Mouse (Mus musculus): ENCODE results near the gene Tmbim4. TPM values are rescaled to one million over a fixed set of nuclear protein-coding genes. Genes with fewer than 3 reads are reported as not detected.

Gene Tmbim4
- total and polyA plus RNA-seq, 2 experiments from 2014 or later, result 92.7 to 143 TPM

DNA sequence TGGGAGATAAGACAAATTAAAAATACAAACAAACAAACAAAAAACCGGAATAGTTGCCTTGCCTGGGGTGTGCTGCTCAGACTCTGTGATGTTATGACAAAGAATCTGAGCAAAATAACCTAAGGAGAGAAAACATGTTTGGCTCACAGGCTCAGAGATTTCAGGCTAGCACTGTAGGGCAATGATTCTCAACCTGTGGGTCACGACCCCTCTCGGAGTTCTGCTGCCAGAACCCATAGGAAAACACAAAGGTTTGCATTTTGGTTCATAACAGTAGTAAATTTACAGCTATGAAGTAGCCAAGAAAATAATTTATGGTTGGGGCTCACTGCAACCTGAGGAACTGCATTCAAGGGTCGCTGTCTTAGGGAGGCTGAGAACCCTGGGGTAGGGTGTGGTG lies 9.1 kb upstream of the Tmbim4 start:
- WGBS, result 87% methylated on average over 4 of the region's 4 CpGs
- H3K27ac ChIP-seq, result no peak overlapping the region
- no peak for ATAC-seq

DNA sequence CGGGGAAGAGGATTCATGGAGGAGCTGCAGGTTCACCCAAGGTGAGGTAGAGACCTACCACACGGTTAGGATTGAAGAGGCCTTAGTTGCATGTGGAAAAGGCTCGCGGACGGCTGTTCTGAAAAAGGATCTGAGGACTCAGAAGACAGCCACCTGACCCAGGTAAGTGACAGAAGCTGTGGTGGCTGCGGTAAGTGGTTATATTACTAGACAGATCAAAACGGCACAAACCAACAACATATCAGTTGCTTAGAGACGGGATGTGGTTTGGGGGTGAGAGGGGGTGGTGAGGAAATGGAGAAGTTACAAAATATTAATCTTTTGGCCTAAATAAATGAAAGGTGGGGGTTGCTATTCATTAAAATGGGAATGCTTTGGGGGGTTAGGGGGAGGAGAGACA lies 8.1 kb upstream of the Tmbim4 start:
- ATAC-seq (no peak), DNase-seq (ENCODE audit: low spot score) (no peak)
- Histone ChIP-seq H3K27ac (no peak overlapping the region), H3K4me3 (ENCODE audit: low read length) (no peak overlapping the region), H3K9me3 (ENCODE audit: low read length) (no peaks in the 10 kb centered on the region), H3K36me3 (ENCODE audit: insufficient read depth, low read length) (no peaks in the 10 kb centered on the region), H3K4me2 (ENCODE audit: low read depth, low read length) (no peak overlapping the region), H3K4me1 (ENCODE audit: insufficient read depth, low read length) (no peaks in the 10 kb centered on the region), H3K27me3 (ENCODE audit: insufficient read depth, low read length) (no peaks in the 10 kb centered on the region), H3K9ac (replicated peaks; ENCODE audit: low read length) (no peak overlapping the region)
- WGBS, result 93% methylated on average over 8 of the region's 8 CpGs
- no peak for TF ChIP-seq CTCF (IDR thresholded peaks at IDR 0.05; ENCODE audit: low read depth)

More for the DNA sequence above, 9.1 kb upstream of the Tmbim4 start:
- Histone ChIP-seq H3K4me1 (ENCODE audit: insufficient read depth, low read length) (no peaks in the 10 kb centered on the region), H3K9ac (replicated peaks; ENCODE audit: low read length) (no peak overlapping the region), H3K4me3 (ENCODE audit: low read length) (no peak overlapping the region), H3K27me3 (ENCODE audit: insufficient read depth, low read length) (no peaks in the 10 kb centered on the region), H3K36me3 (ENCODE audit: insufficient read depth, low read length) (no peaks in the 10 kb centered on the region), H3K4me2 (ENCODE audit: low read depth, low read length) (no peak overlapping the region), H3K9me3 (ENCODE audit: low read length) (no peaks in the 10 kb centered on the region)
- TF ChIP-seq CTCF (IDR thresholded peaks at IDR 0.05; ENCODE audit: low read depth), result no peak
- DNase-seq (ENCODE audit: low spot score), result no peak

DNA sequence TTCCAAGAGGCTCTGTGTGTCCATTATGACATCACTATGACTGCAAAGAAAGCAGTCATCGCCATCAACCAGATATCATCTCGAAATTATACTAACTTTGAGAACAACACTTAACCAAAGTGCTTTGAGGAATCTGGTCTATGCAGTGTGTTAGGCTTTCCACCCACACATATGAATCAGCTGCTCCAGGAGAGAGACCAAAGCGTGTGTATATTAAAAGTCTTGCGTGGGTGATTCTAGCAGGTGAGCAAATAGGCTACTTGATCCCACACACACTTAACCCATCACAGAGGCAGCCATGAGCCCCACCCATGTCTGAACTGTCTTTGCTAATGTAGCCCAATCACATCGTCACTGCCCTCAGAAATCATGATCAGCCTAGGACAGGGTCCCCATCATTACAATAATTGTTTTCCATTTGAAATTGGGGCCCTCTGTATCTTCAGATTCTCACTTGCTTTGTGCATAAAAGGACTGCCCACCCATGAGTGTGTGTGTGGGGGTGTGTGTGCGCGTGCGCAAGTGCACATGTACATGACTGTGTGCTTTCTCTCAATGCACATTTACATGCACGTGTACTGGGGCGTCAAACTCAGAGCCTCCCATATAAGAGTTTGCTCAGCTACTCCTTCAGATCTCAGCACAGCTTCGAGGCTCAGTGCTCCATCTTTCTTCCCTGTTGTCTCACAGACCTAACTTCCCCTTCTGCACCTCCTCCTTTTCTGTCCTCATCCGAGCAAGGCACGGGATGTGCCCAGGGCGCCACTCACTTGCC lies 4.1 kb upstream of the Tmbim4 start:
- no peak overlapping the region for H3K4me3 ChIP-seq (ENCODE audit: low read length)
- ATAC-seq, result no peak
- H3K4me1 ChIP-seq (ENCODE audit: insufficient read depth, low read length), result no peaks in the 10 kb centered on the region
- no peak for TF ChIP-seq CTCF (IDR thresholded peaks at IDR 0.05; ENCODE audit: low read depth)
- WGBS, result 83% methylated on average over 14 of the region's 14 CpGs
- H3K9ac ChIP-seq (replicated peaks; ENCODE audit: low read length), result no peak overlapping the region
- H3K4me2 ChIP-seq (ENCODE audit: low read depth, low read length), result no peak overlapping the region
- DNase-seq (ENCODE audit: low spot score), result no peak
- no peaks in the 10 kb centered on the region for H3K27me3 ChIP-seq (ENCODE audit: insufficient read depth, low read length)
- H3K36me3 ChIP-seq (ENCODE audit: insufficient read depth, low read length), result no peaks in the 10 kb centered on the region
- H3K27ac ChIP-seq, result no peak overlapping the region
- H3K9me3 ChIP-seq (ENCODE audit: low read length), result no peaks in the 10 kb centered on the region

DNA sequence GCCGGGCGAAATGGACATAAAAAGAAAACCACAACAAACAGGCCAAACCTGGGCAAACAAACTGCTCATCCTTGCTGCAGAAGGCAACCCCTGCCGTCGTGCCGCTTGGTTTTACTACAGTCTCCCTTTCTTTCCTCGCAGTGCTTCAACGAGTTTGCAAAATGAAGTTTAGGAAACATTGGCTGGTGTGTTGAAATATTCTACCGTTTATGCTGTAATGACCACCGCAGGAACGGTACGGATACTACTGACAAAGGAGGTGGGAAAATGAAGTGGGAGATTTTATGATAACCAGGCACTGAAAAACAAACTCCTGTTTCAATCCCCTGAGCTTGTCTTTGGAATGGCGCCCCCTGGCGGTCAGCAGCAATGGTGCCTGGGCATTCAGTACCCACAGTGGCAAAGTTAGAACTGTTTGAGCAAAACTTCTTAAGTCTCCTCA lies 592 bp downstream of the Tmbim4 start, which contains the start of gene Irak3:
Gene Irak3, minus strand, starts transcription at position 170 of the 442 bp plus-strand sequence.
- DNase-seq (ENCODE audit: low spot score), result peak; percentile 86
- WGBS, result 3% methylated on average over 13 of the region's 13 CpGs
- H3K9me3 ChIP-seq (ENCODE audit: low read length), result no peaks in the 10 kb centered on the region
- H3K4me2 ChIP-seq (ENCODE audit: low read depth, low read length), result peak within 1 kb of the TSS; percentile 76
- ATAC-seq, result peak; percentile 66; the same call in 1 of the 2 replicates
- no peaks in the 10 kb centered on the region for H3K36me3 ChIP-seq (ENCODE audit: insufficient read depth, low read length)
- no peak within 1 kb of the TSS for H3K27ac ChIP-seq
- H3K4me3 ChIP-seq (ENCODE audit: low read length), result peak within 1 kb of the TSS; percentile 44
- no peaks in the 10 kb centered on the region for H3K4me1 ChIP-seq (ENCODE audit: insufficient read depth, low read length)
- H3K9ac ChIP-seq (replicated peaks; ENCODE audit: low read length), result 0 out of 2 replicates have a peak within 1 kb of the TSS, but pooled peaks have one; percentile 13
- peak; percentile 96 for TF ChIP-seq CTCF (IDR thresholded peaks at IDR 0.05; ENCODE audit: low read depth)
- H3K27me3 ChIP-seq (ENCODE audit: insufficient read depth, low read length), result no peaks in the 10 kb centered on the region

DNA sequence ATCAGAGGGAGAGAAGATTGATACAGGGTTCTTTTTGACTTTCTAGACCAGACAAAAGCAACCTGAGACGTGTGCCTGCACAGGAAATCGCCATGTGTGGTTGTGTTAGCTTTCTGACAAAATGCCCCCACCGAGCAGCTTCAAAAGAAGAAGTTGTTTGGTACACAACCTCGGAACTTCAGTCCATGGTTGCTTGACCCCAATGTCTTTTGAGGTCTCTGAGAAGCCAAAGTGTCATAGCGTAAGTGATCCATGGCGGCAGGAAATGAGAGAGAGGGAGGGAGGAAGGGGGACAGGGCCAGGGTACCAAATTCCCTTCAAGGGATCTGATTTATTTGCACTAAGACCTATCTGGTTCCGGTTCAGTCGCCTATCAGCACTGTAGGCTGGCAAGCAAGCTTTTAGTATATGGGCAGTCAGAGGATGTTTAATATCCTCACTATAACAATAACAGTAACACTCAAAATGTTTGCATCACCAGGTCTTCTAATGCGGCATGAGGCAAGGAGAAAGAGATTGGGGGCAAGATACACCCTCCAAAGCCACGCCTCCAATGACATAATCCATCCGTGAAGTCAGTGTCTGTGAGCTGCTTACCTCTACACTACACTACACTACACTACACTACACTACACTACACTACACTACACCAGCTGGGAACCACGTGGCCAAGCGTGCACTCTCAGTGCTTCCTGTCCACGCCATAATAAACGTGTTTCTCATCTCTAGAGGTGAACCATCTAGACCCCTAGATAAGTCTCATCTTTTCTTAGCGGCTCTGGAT lies 1.3 kb downstream of the Tmbim4 start:
- no peaks in the 10 kb centered on the region for H3K27me3 ChIP-seq (ENCODE audit: insufficient read depth, low read length)
- 74% methylated on average over 16 of the region's 16 CpGs for WGBS
- H3K4me3 ChIP-seq (ENCODE audit: low read length), result no peak overlapping the region
- H3K9me3 ChIP-seq (ENCODE audit: low read length), result no peaks in the 10 kb centered on the region
- H3K4me2 ChIP-seq (ENCODE audit: low read depth, low read length), result no peak overlapping the region
- no peak overlapping the region for H3K27ac ChIP-seq
- no peak overlapping the region for H3K9ac ChIP-seq (replicated peaks; ENCODE audit: low read length)
- TF ChIP-seq CTCF (IDR thresholded peaks at IDR 0.05; ENCODE audit: low read depth), result no peak
- DNase-seq (ENCODE audit: low spot score) (no peak), ATAC-seq (no peak)
- no peaks in the 10 kb centered on the region for H3K36me3 ChIP-seq (ENCODE audit: insufficient read depth, low read length)
- H3K4me1 ChIP-seq (ENCODE audit: insufficient read depth, low read length), result no peaks in the 10 kb centered on the region

DNA sequence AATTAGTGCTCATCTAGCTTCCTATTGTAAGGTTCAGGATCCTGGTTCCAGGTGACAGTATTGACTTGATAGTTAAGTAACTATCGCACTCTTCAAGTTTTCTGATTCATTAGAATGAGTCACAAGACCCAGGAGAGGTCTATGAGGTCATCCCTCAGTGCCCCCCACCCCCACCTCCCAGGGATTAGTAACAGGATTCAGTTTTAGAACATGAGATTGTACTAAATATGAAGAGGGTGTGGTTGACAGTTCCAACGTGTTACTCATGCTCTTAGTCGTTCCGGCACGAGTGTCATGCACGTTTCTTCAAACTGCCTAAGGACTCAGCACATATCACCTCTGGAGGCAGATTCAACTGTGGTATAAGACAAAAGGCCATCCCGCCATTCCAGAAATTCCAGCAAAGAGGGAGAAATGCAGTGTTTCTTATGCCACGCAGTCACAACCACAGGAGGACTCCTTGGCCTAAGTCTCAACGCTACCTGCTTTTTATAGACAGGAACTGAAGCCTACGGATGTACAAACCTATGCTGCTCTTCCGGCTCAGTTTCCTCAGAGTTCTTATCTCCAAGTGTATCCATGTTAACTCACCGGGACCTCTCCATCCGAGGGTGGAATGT lies 3.3 kb downstream of the Tmbim4 start:
- Histone ChIP-seq H3K4me2 (ENCODE audit: low read depth, low read length) (no peak overlapping the region), H3K9ac (replicated peaks; ENCODE audit: low read length) (no peak overlapping the region), H3K36me3 (ENCODE audit: insufficient read depth, low read length) (no peaks in the 10 kb centered on the region), H3K4me1 (ENCODE audit: insufficient read depth, low read length) (peaks cover 4% of the 10 kb centered on the region), H3K4me3 (ENCODE audit: low read length) (no peak overlapping the region), H3K27ac (no peak overlapping the region), H3K9me3 (ENCODE audit: low read length) (no peaks in the 10 kb centered on the region), H3K27me3 (ENCODE audit: insufficient read depth, low read length) (no peaks in the 10 kb centered on the region)
- ATAC-seq, result no peak
- WGBS, result 87% methylated on average over 13 of the region's 13 CpGs
- DNase-seq (ENCODE audit: low spot score), result no peak
- no peak for TF ChIP-seq CTCF (IDR thresholded peaks at IDR 0.05; ENCODE audit: low read depth)
